Mouse (Mus musculus): Measurements from ENCODE around the gene Slc18a3. TPM values are rescaled to one million over a fixed set of nuclear protein-coding genes. Genes with fewer than 3 reads are reported as not detected.

Gene Slc18a3
- total RNA-seq, 2 experiments from 2014 or later = not detected

DNA sequence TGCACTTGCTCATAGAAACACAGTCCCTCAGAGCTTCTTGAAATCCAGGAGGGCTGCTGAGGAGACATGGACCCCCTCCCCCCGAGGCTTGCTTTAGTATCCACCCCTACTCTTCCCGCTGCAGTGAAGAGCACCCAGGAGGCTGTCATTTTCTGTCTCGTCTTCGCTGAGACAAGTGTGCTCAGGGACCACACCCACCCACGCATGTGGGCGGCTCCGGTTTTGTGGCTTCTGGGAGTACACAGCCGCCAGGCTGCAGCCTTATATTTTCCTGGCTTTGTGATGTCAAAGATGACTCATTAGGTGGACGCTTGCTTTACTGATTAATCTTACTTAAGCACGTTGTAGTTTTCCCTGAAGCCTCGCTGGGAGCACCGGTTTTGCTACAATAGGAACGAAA lies 27.9 kb upstream of the Slc18a3 start:
- no peak for DNase-seq (ENCODE audit: low spot score in 2 of 2)
- TF ChIP-seq CTCF (conservative IDR thresholded peaks at IDR 0.05) = no peak
- Histone ChIP-seq H3K4me3 (peak overlapping the region; percentile 28; the same call in 1 of the 2 replicates), H3K27ac (no peak overlapping the region)

DNA sequence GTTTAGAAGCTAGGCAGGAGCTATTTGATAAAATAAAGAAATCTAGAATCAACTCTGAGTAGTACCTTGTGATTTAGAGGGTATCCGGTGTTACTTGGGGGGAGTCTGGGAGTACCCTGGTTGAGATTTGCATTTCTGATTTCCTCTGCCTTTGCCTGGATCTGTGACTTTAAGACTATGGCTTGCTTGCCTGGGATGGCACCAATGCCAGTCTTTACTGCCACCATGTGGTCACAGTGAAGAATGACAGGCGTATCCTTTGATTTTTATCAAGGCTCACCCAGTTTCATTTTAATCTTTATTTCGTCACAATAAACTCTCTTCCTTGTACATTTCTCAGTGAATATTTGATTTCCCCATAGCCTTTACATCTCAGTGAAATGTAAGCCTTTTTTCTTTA lies 17.4 kb upstream of the Slc18a3 start:
- peak; percentile 13 to 52 for DNase-seq (ENCODE audit: low spot score in 2 of 2)
- peak; percentile 98 for TF ChIP-seq CTCF (conservative IDR thresholded peaks at IDR 0.05)
- Histone ChIP-seq H3K4me3 (no peak overlapping the region), H3K27ac (no peak overlapping the region)

DNA sequence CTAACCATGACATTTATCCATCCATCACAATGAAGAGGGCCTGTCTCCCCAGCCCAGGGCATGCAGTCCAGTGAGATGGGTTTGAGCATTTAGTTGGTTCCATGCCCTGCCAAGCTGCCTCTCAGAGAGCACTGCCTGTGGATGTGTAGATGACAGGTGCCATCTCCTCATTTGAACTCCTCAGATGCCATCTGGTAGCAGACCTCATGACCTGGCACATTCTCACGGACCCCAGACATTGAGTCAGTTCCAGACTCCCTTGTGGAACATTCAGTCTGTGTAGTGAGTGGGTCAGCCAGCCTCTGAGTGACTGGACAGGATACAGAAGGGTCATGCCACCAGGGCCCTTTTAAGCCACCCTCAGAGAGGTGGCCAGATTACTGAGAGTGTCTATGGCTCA lies 12.9 kb upstream of the Slc18a3 start:
- TF ChIP-seq CTCF (conservative IDR thresholded peaks at IDR 0.05) = no peak
- Histone ChIP-seq H3K27ac (no peak overlapping the region), H3K4me3 (no peak overlapping the region)
- DNase-seq (ENCODE audit: low spot score in 2 of 2) = no peak

DNA sequence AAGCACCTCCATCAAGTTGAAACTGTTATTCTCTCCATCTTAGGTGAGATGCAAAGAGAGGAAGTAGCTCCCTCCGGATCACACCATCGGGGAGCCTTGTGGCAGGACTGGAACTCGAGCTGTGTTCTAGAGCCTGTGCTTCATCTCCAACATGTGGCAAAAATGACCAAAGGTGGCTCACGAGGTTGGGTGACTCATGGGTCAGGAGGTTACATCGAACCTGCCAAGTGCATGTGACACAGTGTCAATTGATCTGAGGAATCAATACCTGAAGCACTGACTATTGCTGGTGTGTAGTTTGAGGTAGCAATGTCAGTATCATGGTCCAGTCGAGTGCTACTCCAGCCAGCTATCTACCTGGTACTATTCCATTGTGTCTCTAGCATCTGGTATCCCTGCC lies 11.9 kb upstream of the Slc18a3 start:
- no peak for TF ChIP-seq CTCF (conservative IDR thresholded peaks at IDR 0.05)
- DNase-seq (ENCODE audit: low spot score in 2 of 2) = no peak
- Histone ChIP-seq H3K27ac (no peak overlapping the region), H3K4me3 (no peak overlapping the region)

DNA sequence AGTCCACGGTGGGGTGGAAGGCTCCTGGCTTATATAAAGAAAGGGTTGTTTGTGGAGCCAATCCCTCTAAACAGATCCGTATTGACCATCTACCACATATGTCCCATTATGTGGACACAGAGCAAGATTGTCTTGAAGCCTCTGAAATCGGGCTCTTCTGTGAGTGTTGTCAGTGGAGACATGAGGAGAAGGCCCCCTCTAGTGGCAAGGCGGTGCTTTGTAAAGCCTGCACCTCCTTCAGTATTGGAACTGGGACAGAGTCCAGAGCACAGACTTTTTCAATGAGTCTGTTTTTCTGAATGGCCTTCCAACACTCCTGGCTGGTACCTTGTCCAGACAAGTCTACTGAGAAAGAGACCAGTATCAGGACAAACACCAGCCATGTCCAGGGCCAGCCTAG lies 8.3 kb upstream of the Slc18a3 start:
- H3K27ac ChIP-seq = no peak overlapping the region
- no peak overlapping the region for H3K4me3 ChIP-seq
- DNase-seq (ENCODE audit: low spot score in 2 of 2) = peak; percentile 65 to 74
- TF ChIP-seq CTCF (conservative IDR thresholded peaks at IDR 0.05) = peak; percentile 91

DNA sequence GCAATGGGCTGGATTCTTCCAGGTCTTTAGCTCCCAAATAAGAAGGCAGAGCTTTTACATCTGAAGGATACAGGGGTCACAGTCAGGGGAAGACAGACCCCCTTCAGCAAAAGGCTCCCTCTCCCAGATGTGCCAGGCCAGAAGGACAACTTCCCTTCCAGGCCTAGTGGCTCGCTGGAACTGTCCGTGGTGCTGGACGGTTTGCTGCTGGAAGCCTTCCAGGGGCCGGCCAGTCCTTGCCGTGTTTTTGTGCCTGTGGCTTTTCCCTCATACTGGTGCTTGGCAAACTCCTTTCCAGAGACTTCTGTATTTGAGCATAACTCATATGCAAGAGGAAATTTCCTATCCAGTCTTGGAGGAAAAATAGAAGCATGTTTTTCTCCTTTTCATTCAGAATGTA lies 3.0 kb upstream of the Slc18a3 start:
- Histone ChIP-seq H3K27ac (no peak overlapping the region), H3K4me3 (no peak overlapping the region)
- peak in 1 of 2 experiments; percentile 32 for DNase-seq (ENCODE audit: low spot score in 2 of 2)
- TF ChIP-seq CTCF (conservative IDR thresholded peaks at IDR 0.05) = no peak

DNA sequence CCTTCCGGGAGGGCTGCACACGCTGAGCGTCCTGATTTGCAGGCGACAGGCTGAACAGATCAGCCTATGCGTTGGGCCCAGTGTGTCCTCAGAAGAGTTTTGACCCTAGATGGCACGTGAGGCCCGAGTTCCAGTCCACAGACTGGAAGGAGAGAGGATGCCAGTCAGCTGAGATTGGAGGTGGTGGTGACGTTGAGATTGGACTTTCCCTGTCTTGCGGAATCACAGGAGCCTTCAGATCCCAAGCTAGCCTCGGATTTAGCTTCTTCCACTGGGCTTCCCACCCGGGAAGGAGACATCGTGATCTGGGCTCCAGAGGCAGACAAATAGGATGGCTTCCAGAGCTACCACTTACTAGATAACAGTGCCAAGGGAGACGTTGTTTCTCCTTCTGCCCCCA lies 1.2 kb upstream of the Slc18a3 start, which contains the start of gene Chat:
TSS of gene Chat (minus strand) at position 101 of the 400 bp plus-strand sequence.
- no peak for TF ChIP-seq CTCF (conservative IDR thresholded peaks at IDR 0.05)
- no peak for DNase-seq (ENCODE audit: low spot score in 2 of 2)
- Histone ChIP-seq H3K27ac (no peak within 1 kb of the TSS), H3K4me3 (no peak within 1 kb of the TSS; the same call in 1 of the 2 replicates)

DNA sequence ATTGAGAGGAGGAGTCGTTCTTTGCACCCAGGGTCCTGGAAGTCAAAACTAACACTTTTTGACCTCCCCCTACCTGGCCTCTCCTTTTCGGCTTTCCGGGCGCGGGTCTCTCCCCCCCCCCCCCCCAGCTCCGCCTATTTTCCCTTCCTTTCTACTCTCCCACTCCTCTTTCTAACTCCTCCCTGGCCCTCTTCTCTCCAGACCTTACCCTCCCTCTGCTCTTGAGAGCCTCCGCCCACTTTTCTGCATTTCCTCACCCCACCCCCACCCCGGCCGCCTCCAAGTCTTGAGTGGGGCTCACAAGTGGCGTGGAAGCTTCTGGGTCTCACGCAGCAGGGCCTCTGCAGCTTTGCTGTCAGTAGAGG lies 838 bp upstream of the Slc18a3 start:
- DNase-seq (ENCODE audit: low spot score in 2 of 2) = no peak
- TF ChIP-seq CTCF (conservative IDR thresholded peaks at IDR 0.05) = no peak
- no peak overlapping the region for H3K27ac ChIP-seq
- H3K4me3 ChIP-seq = no peak overlapping the region

DNA sequence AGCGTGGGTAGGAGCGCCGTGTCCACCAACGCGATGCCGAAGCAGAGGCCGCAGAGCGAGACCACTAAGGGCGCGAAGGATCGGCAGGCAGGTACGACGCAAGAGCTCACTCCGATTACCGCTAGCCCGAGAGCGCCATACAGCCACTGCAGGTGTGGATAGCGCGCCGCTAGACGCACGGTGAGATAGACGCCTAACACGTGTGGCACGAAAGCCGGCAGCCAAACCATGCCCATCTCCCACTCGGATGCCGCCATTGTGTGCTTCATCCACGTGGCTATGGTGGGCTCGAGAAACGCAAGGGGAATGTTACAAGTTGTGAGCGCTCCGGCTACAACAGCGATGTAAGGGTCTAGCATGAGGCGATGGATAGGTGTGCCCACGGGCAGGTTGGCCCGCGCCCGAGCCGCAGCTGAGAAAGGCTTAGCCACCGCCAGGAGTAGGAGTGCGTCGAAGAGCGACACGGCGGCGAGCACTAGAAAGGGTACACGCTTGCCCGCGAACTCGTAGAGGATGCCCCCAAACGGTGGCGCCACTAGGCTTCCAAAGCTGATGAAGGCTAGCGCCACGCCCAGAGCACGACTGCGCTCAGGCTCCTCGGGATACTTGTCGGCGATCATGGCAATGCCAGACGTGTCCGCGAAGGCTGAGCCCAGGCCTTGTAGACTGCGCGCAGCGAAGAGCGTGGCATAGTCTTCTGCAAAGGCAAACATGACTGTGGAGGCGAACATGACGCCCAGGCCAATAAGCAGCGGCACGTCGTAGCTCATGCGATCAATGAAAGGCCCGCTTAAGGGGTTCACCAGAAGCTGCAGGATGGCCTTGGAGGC lies 1.2 kb downstream of the Slc18a3 start:
- no peak for DNase-seq (ENCODE audit: low spot score in 2 of 2)
- Histone ChIP-seq H3K27ac (no peak overlapping the region), H3K4me3 (no peak overlapping the region)
- TF ChIP-seq CTCF (conservative IDR thresholded peaks at IDR 0.05) = no peak

DNA sequence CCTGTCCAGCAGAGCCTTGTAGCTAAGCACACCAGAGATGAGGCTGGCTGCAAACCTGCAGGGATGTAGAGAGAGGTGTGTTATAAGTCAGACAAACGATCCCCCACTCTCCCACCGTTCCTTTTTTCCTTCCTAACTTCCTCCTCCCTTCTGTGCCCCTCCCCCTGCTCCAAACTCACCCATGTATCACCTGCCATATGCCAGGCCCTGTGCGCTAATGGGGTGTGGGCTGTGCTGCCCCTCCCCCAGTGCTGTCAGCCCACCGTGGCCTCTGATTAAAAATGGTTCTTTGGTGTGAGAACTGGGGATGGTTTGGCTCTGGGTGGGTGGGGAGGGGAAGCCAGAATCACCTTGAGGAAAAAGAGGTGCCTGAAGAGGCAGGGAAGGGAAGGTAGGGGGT lies 12.1 kb downstream of the Slc18a3 start:
- no peak for TF ChIP-seq CTCF (conservative IDR thresholded peaks at IDR 0.05)

DNA sequence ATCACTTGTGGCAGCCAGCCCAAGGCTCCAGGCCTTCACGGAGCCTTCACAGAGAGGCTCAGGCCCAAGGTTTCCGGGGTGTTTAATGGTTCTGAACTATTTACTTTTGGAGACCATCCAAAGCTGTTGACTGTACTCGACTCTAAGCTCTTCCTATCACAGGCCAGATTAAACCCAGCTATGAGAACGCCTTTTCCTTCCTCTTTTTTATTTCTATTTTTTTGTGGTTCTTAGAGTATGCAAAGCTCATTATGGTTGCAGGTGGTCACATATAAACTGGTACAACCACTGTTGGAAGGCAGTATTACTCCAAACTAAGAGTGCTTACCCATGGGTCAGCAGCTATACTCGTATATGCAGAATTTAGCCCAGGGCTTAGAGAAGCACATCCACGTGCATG lies 17.7 kb downstream of the Slc18a3 start:
- no peak overlapping the region for H3K27ac ChIP-seq
- TF ChIP-seq CTCF (conservative IDR thresholded peaks at IDR 0.05) = no peak
- no peak overlapping the region for H3K4me3 ChIP-seq
- no peak for DNase-seq (ENCODE audit: low spot score in 2 of 2)

More for the DNA sequence above, 12.1 kb downstream of the Slc18a3 start:
- Histone ChIP-seq H3K4me3 (no peak overlapping the region), H3K27ac (no peak overlapping the region)
- DNase-seq (ENCODE audit: low spot score in 2 of 2) = no peak

DNA sequence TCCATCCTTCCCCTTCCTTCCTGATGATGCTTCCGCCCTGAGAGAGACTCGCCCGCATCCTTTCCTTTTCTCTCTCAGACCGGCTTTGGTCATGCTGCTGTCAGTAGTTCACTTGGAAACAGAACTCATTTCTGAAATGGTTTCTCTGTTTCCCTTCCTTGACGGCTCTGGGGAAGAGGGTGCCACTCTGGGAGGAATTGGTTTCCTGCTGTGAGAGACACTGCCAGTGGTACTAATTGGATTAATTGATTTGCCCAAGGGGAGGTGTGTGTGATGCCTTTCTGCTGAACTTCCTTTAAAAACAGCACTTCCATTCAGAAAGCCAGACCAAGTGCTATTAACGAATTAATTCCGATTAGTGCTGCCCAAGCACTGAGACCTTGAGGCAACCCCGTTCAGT lies 21.2 kb downstream of the Slc18a3 start:
- H3K4me3 ChIP-seq = no peak overlapping the region
- TF ChIP-seq CTCF (conservative IDR thresholded peaks at IDR 0.05) = no peak
- DNase-seq (ENCODE audit: low spot score in 2 of 2) = no peak
- no peak overlapping the region for H3K27ac ChIP-seq

DNA sequence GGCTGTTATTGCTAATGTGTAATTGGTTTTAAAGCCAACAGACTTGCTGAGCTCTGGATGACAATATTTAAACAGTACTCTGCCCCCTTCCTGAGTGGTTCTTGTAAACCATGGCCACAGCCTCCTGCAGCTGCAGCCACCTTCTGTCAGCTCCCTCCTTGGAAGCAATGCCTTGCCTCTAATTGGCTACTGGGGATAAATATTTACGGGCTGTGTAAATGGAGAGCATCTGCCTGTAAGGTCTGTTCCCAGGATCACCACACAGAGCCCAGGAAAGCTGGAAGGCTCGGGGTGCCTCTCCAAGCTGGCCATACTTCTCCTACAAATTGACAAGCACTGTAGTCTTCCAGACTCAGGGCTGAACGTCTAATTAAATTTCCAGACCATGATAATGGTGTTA lies 24.9 kb downstream of the Slc18a3 start:
- Histone ChIP-seq H3K27ac (no peak overlapping the region), H3K4me3 (no peak overlapping the region)
- peak in 1 of 2 experiments; percentile 16 for DNase-seq (ENCODE audit: low spot score in 2 of 2)
- TF ChIP-seq CTCF (conservative IDR thresholded peaks at IDR 0.05) = no peak

DNA sequence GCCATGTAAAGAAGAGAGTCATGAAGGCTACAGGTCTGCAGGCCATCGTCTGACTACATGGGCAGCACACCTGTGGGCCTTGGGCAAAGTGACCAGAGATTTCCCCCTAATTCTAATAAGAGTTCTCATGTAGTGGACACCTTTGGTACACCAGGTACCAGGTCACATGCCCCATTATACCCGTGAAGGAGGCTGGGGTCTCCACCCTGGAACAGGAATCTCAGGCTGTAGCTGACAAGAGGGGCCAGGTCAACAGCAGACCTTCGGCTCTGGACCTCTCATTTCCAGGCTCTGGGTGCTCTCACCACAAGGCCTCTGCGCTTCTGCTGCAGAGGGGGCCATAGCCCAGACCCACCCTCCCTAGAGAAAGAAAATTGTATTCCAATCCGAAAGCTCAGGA lies 25.3 kb downstream of the Slc18a3 start:
- no peak overlapping the region for H3K27ac ChIP-seq
- no peak for DNase-seq (ENCODE audit: low spot score in 2 of 2)
- no peak for TF ChIP-seq CTCF (conservative IDR thresholded peaks at IDR 0.05)
- no peak overlapping the region for H3K4me3 ChIP-seq

Measured in layer of hippocampus, adult 2 months (tissue).